Mouse (Mus musculus): ENCODE measurements around the gene Tmbim4. TPM values are rescaled to one million over a fixed set of nuclear protein-coding genes. Genes with fewer than 3 reads are reported as not detected.

The Tmbim4 gene
- polyA plus RNA-seq, 1 experiment, result 97.3 TPM

DNA sequence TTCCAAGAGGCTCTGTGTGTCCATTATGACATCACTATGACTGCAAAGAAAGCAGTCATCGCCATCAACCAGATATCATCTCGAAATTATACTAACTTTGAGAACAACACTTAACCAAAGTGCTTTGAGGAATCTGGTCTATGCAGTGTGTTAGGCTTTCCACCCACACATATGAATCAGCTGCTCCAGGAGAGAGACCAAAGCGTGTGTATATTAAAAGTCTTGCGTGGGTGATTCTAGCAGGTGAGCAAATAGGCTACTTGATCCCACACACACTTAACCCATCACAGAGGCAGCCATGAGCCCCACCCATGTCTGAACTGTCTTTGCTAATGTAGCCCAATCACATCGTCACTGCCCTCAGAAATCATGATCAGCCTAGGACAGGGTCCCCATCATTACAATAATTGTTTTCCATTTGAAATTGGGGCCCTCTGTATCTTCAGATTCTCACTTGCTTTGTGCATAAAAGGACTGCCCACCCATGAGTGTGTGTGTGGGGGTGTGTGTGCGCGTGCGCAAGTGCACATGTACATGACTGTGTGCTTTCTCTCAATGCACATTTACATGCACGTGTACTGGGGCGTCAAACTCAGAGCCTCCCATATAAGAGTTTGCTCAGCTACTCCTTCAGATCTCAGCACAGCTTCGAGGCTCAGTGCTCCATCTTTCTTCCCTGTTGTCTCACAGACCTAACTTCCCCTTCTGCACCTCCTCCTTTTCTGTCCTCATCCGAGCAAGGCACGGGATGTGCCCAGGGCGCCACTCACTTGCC, 4.1 kb upstream of the Tmbim4 start:
- Histone ChIP-seq H3K27me3 (ENCODE audit: control insufficient read depth, insufficient read depth, insufficient read length) (no peaks in the 10 kb centered on the region), H3K4me3 (ENCODE audit: insufficient read depth, poor library complexity, severe bottlenecking) (no peak overlapping the region), H3K36me3 (ENCODE audit: control insufficient read depth, insufficient read depth) (no peaks in the 10 kb centered on the region), H3ac (ENCODE audit: control insufficient read depth, insufficient read length, low read depth) (no peak overlapping the region), H3K79me3 (ENCODE audit: low read depth) (no peaks in the 10 kb centered on the region), H3K79me2 (ENCODE audit: control insufficient read depth, insufficient read depth) (no peaks in the 10 kb centered on the region)
- TF ChIP-seq USF1 (IDR thresholded peaks at IDR 0.05; ENCODE audit: low read depth) (no peak), MYOG (IDR thresholded peaks at IDR 0.05; ENCODE audit: control insufficient read depth, extremely low read depth, insufficient read length) (no peak), CEBPB (IDR thresholded peaks at IDR 0.05; ENCODE audit: low read depth) (no peak), CTCF (IDR thresholded peaks at IDR 0.05; ENCODE audit: control insufficient read depth, insufficient read depth, insufficient read length) (no peak), FOSL1 (IDR thresholded peaks at IDR 0.05; ENCODE audit: insufficient read depth, low read length, poor library complexity, severe bottlenecking) (no peak), MYOD1 (IDR thresholded peaks at IDR 0.05; ENCODE audit: control insufficient read depth, insufficient read length, low read depth) (no peak), MAX (IDR thresholded peaks at IDR 0.05) (no peak)

DNA sequence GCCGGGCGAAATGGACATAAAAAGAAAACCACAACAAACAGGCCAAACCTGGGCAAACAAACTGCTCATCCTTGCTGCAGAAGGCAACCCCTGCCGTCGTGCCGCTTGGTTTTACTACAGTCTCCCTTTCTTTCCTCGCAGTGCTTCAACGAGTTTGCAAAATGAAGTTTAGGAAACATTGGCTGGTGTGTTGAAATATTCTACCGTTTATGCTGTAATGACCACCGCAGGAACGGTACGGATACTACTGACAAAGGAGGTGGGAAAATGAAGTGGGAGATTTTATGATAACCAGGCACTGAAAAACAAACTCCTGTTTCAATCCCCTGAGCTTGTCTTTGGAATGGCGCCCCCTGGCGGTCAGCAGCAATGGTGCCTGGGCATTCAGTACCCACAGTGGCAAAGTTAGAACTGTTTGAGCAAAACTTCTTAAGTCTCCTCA, 592 bp downstream of the Tmbim4 start, which contains the start of gene Irak3:
TSS of gene Irak3 (minus strand) at position 170 of the 442 bp plus-strand sequence.
- no peak within 1 kb of the TSS for H3ac ChIP-seq (ENCODE audit: control insufficient read depth, insufficient read length, low read depth)
- no peaks in the 10 kb centered on the region for H3K79me3 ChIP-seq (ENCODE audit: low read depth)
- no peak within 1 kb of the TSS for H3K4me3 ChIP-seq (ENCODE audit: insufficient read depth, poor library complexity, severe bottlenecking)
- TF ChIP-seq CTCF (IDR thresholded peaks at IDR 0.05; ENCODE audit: control insufficient read depth, insufficient read depth, insufficient read length) (peak; percentile 55), MYOG (IDR thresholded peaks at IDR 0.05; ENCODE audit: control insufficient read depth, extremely low read depth, insufficient read length) (no peak)
- H3K79me2 ChIP-seq (ENCODE audit: control insufficient read depth, insufficient read depth), result no peaks in the 10 kb centered on the region
- H3K27me3 ChIP-seq (ENCODE audit: control insufficient read depth, insufficient read depth, insufficient read length), result no peaks in the 10 kb centered on the region
- no peaks in the 10 kb centered on the region for H3K36me3 ChIP-seq (ENCODE audit: control insufficient read depth, insufficient read depth)

DNA sequence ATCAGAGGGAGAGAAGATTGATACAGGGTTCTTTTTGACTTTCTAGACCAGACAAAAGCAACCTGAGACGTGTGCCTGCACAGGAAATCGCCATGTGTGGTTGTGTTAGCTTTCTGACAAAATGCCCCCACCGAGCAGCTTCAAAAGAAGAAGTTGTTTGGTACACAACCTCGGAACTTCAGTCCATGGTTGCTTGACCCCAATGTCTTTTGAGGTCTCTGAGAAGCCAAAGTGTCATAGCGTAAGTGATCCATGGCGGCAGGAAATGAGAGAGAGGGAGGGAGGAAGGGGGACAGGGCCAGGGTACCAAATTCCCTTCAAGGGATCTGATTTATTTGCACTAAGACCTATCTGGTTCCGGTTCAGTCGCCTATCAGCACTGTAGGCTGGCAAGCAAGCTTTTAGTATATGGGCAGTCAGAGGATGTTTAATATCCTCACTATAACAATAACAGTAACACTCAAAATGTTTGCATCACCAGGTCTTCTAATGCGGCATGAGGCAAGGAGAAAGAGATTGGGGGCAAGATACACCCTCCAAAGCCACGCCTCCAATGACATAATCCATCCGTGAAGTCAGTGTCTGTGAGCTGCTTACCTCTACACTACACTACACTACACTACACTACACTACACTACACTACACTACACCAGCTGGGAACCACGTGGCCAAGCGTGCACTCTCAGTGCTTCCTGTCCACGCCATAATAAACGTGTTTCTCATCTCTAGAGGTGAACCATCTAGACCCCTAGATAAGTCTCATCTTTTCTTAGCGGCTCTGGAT, 1.3 kb downstream of the Tmbim4 start:
- H3K79me2 ChIP-seq (ENCODE audit: control insufficient read depth, insufficient read depth), result no peaks in the 10 kb centered on the region

DNA sequence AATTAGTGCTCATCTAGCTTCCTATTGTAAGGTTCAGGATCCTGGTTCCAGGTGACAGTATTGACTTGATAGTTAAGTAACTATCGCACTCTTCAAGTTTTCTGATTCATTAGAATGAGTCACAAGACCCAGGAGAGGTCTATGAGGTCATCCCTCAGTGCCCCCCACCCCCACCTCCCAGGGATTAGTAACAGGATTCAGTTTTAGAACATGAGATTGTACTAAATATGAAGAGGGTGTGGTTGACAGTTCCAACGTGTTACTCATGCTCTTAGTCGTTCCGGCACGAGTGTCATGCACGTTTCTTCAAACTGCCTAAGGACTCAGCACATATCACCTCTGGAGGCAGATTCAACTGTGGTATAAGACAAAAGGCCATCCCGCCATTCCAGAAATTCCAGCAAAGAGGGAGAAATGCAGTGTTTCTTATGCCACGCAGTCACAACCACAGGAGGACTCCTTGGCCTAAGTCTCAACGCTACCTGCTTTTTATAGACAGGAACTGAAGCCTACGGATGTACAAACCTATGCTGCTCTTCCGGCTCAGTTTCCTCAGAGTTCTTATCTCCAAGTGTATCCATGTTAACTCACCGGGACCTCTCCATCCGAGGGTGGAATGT, 3.3 kb downstream of the Tmbim4 start:
- TF ChIP-seq USF1 (IDR thresholded peaks at IDR 0.05; ENCODE audit: low read depth) (no peak), MYOD1 (IDR thresholded peaks at IDR 0.05; ENCODE audit: control insufficient read depth, insufficient read length, low read depth) (no peak), MAX (IDR thresholded peaks at IDR 0.05) (peak; percentile 61), FOSL1 (IDR thresholded peaks at IDR 0.05; ENCODE audit: insufficient read depth, low read length, poor library complexity, severe bottlenecking) (peak; percentile 59)
- Histone ChIP-seq H3K36me3 (ENCODE audit: control insufficient read depth, insufficient read depth) (no peaks in the 10 kb centered on the region), H3ac (ENCODE audit: control insufficient read depth, insufficient read length, low read depth) (no peak overlapping the region), H3K79me3 (ENCODE audit: low read depth) (no peaks in the 10 kb centered on the region), H3K79me2 (ENCODE audit: control insufficient read depth, insufficient read depth) (peaks cover 12% of the 10 kb centered on the region), H3K4me3 (ENCODE audit: insufficient read depth, poor library complexity, severe bottlenecking) (no peak overlapping the region), H3K27me3 (ENCODE audit: control insufficient read depth, insufficient read depth, insufficient read length) (no peaks in the 10 kb centered on the region)

More for the DNA sequence above, 1.3 kb downstream of the Tmbim4 start:
- no peak for TF ChIP-seq MAX (IDR thresholded peaks at IDR 0.05)
- no peak overlapping the region for H3K4me3 ChIP-seq (ENCODE audit: insufficient read depth, poor library complexity, severe bottlenecking)
- H3K79me3 ChIP-seq (ENCODE audit: low read depth), result no peaks in the 10 kb centered on the region
- no peaks in the 10 kb centered on the region for H3K27me3 ChIP-seq (ENCODE audit: control insufficient read depth, insufficient read depth, insufficient read length)
- no peak overlapping the region for H3ac ChIP-seq (ENCODE audit: control insufficient read depth, insufficient read length, low read depth)
- no peaks in the 10 kb centered on the region for H3K36me3 ChIP-seq (ENCODE audit: control insufficient read depth, insufficient read depth)

DNA sequence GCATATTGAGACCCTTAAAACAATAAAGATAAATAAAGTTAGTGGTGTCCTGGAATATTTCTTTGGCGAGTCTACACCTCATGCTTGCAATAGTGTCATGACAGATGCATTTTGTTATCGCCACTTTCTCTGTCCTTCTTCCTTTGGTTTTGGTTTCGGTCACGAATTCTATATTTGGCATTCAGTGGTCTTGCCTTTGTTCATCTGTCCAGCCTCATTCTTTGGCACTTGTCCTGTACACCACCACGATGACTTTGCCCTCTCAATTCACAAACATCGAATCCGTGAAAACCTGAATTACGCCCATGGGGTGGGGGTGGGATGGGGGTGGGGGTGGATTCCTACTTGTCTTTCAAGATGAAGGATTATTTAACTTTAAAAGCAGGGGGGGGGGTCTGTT, 6.6 kb downstream of the Tmbim4 start:
- Histone ChIP-seq H3K79me2 (ENCODE audit: control insufficient read depth, insufficient read depth) (peaks cover 36% of the 10 kb centered on the region), H3K4me3 (ENCODE audit: insufficient read depth, poor library complexity, severe bottlenecking) (no peak overlapping the region), H3K36me3 (ENCODE audit: control insufficient read depth, insufficient read depth) (peaks cover 7% of the 10 kb centered on the region), H3ac (ENCODE audit: control insufficient read depth, insufficient read length, low read depth) (no peak overlapping the region), H3K79me3 (ENCODE audit: low read depth) (peaks cover 10% of the 10 kb centered on the region), H3K27me3 (ENCODE audit: control insufficient read depth, insufficient read depth, insufficient read length) (no peaks in the 10 kb centered on the region)
- TF ChIP-seq CEBPB (IDR thresholded peaks at IDR 0.05; ENCODE audit: low read depth) (no peak), CTCF (IDR thresholded peaks at IDR 0.05; ENCODE audit: control insufficient read depth, insufficient read depth, insufficient read length) (no peak), USF1 (IDR thresholded peaks at IDR 0.05; ENCODE audit: low read depth) (no peak), MAX (IDR thresholded peaks at IDR 0.05) (no peak), MYOD1 (IDR thresholded peaks at IDR 0.05; ENCODE audit: control insufficient read depth, insufficient read length, low read depth) (no peak), FOSL1 (IDR thresholded peaks at IDR 0.05; ENCODE audit: insufficient read depth, low read length, poor library complexity, severe bottlenecking) (no peak), MYOG (IDR thresholded peaks at IDR 0.05; ENCODE audit: control insufficient read depth, extremely low read depth, insufficient read length) (no peak)
